Mouse (Mus musculus): ENCODE results near the gene Slc17a2. TPM values are rescaled to one million over a fixed set of nuclear protein-coding genes. Genes with fewer than 3 reads are reported as not detected.

The Slc17a2 gene
- polyA plus RNA-seq, 1 experiment from 2014 or later = not detected

GRCm38 (mm10) chr13:23820179-23820940 lies 13.6 kb downstream of the Slc17a2 start:
- Histone ChIP-seq H3K4me3 (no peak overlapping the region), H3K27ac (no peak overlapping the region), H3K36me3 (replicated peaks) (no peaks in the 10 kb centered on the region), H3K4me1 (no peaks in the 10 kb centered on the region), H3K9me3 (no peaks in the 10 kb centered on the region), H3K27me3 (ENCODE audit: poor library complexity, severe bottlenecking) (no peaks in the 10 kb centered on the region)
- DNase-seq (ENCODE audit: extremely low spot score, low spot score) = no peak
- WGBS = 74% methylated on average over 4 of the region's 4 CpGs

GRCm38 (mm10) chr13:23822213-23822612 lies 15.4 kb downstream of the Slc17a2 start:
- DNase-seq (ENCODE audit: extremely low spot score, low spot score) = no peak
- H3K36me3 ChIP-seq (replicated peaks) = no peaks in the 10 kb centered on the region
- no peaks in the 10 kb centered on the region for H3K9me3 ChIP-seq
- 87% methylated on average over 3 of the region's 3 CpGs for WGBS
- no peaks in the 10 kb centered on the region for H3K27me3 ChIP-seq (ENCODE audit: poor library complexity, severe bottlenecking)
- no peak overlapping the region for H3K4me3 ChIP-seq
- no peak overlapping the region for H3K27ac ChIP-seq
- H3K4me1 ChIP-seq = no peaks in the 10 kb centered on the region

- DNase-seq (ENCODE audit: extremely low spot score, low spot score) = no peak
- Histone ChIP-seq H3K36me3 (replicated peaks) (no peaks in the 10 kb centered on the region), H3K4me3 (no peak overlapping the region), H3K27ac (no peak overlapping the region), H3K9me3 (no peaks in the 10 kb centered on the region), H3K4me1 (no peaks in the 10 kb centered on the region), H3K27me3 (ENCODE audit: poor library complexity, severe bottlenecking) (no peaks in the 10 kb centered on the region)
- WGBS = 79% methylated on average over 3 of the region's 3 CpGs
These were observed 19.8 kb downstream of the Slc17a2 start for GRCm38 (mm10) chr13:23826606-23827005.

GRCm38 (mm10) chr13:23833053-23833452 lies 26.3 kb downstream of the Slc17a2 start:
- Histone ChIP-seq H3K36me3 (replicated peaks) (no peaks in the 10 kb centered on the region), H3K27ac (no peak overlapping the region), H3K4me3 (no peak overlapping the region), H3K27me3 (ENCODE audit: poor library complexity, severe bottlenecking) (no peaks in the 10 kb centered on the region), H3K9me3 (no peaks in the 10 kb centered on the region), H3K4me1 (0 out of 2 replicates have a peak, but pooled peaks cover 3% of the 10 kb centered on the region)
- peak; percentile 35 for DNase-seq (ENCODE audit: extremely low spot score, low spot score)
- WGBS = 20% methylated on average over 6 of the region's 6 CpGs

- Histone ChIP-seq H3K4me1 (0 out of 2 replicates have a peak, but pooled peaks cover 3% of the 10 kb centered on the region), H3K27me3 (ENCODE audit: poor library complexity, severe bottlenecking) (no peaks in the 10 kb centered on the region), H3K4me3 (no peak overlapping the region), H3K9me3 (no peaks in the 10 kb centered on the region), H3K27ac (no peak overlapping the region), H3K36me3 (replicated peaks) (no peaks in the 10 kb centered on the region)
- WGBS = 91% methylated on average over 5 of the region's 5 CpGs
- DNase-seq (ENCODE audit: extremely low spot score, low spot score) = no peak
These were observed 28.0 kb downstream of the Slc17a2 start for GRCm38 (mm10) chr13:23834836-23835235.

- Histone ChIP-seq H3K9me3 (no peaks in the 10 kb centered on the region), H3K4me1 (0 out of 2 replicates have a peak, but pooled peaks cover 3% of the 10 kb centered on the region), H3K27ac (no peak overlapping the region), H3K4me3 (no peak overlapping the region), H3K27me3 (ENCODE audit: poor library complexity, severe bottlenecking) (no peaks in the 10 kb centered on the region), H3K36me3 (replicated peaks) (no peaks in the 10 kb centered on the region)
- WGBS = 91% methylated on average over 5 of the region's 5 CpGs
- DNase-seq (ENCODE audit: extremely low spot score, low spot score) = no peak
These were observed 29.8 kb downstream of the Slc17a2 start for GRCm38 (mm10) chr13:23836630-23837029.

- no peaks in the 10 kb centered on the region for H3K4me1 ChIP-seq
- H3K27me3 ChIP-seq (ENCODE audit: poor library complexity, severe bottlenecking) = no peaks in the 10 kb centered on the region
- no peak within 1 kb of the TSS for H3K4me3 ChIP-seq
- H3K9me3 ChIP-seq = no peaks in the 10 kb centered on the region
- 86% methylated on average over 2 of the region's 2 CpGs for WGBS
- no peak within 1 kb of the TSS for H3K27ac ChIP-seq
- DNase-seq (ENCODE audit: extremely low spot score, low spot score) = no peak
- no peaks in the 10 kb centered on the region for H3K36me3 ChIP-seq (replicated peaks)
These were observed 32.5 kb downstream of the Slc17a2 start, which contains the start of gene Slc17a3 for GRCm38 (mm10) chr13:23839308-23839707. Slc17a3 (plus strand) TSS chr13:23839434.

GRCm38 (mm10) chr13:23845851-23846250 lies 39.1 kb downstream of the Slc17a2 start:
- Histone ChIP-seq H3K27me3 (ENCODE audit: poor library complexity, severe bottlenecking) (no peaks in the 10 kb centered on the region), H3K27ac (no peak overlapping the region), H3K4me3 (no peak overlapping the region), H3K36me3 (replicated peaks) (no peaks in the 10 kb centered on the region), H3K4me1 (no peaks in the 10 kb centered on the region; the same call in 1 of the 2 replicates), H3K9me3 (no peaks in the 10 kb centered on the region)
- no peak for DNase-seq (ENCODE audit: extremely low spot score, low spot score)
- 62% methylated on average over 4 of the region's 4 CpGs for WGBS

- no peaks in the 10 kb centered on the region for H3K27me3 ChIP-seq (ENCODE audit: poor library complexity, severe bottlenecking)
- no peak overlapping the region for H3K4me3 ChIP-seq
- H3K27ac ChIP-seq = no peak overlapping the region
- no peak for DNase-seq (ENCODE audit: extremely low spot score, low spot score)
- H3K9me3 ChIP-seq = no peaks in the 10 kb centered on the region
- WGBS = 85% methylated on average over 2 of the region's 2 CpGs
- no peaks in the 10 kb centered on the region for H3K36me3 ChIP-seq (replicated peaks)
- H3K4me1 ChIP-seq = no peaks in the 10 kb centered on the region; the same call in 1 of the 2 replicates
These were observed 42.5 kb downstream of the Slc17a2 start for GRCm38 (mm10) chr13:23849299-23849698.

GRCm38 (mm10) chr13:23856401-23856800 lies 49.6 kb downstream of the Slc17a2 start:
- no peaks in the 10 kb centered on the region for H3K36me3 ChIP-seq (replicated peaks)
- 77% methylated on average over 3 of the region's 3 CpGs for WGBS
- no peak for DNase-seq (ENCODE audit: extremely low spot score, low spot score)
- H3K4me3 ChIP-seq = no peak overlapping the region
- no peak overlapping the region for H3K27ac ChIP-seq
- no peaks in the 10 kb centered on the region for H3K27me3 ChIP-seq (ENCODE audit: poor library complexity, severe bottlenecking)
- H3K9me3 ChIP-seq = no peaks in the 10 kb centered on the region
- H3K4me1 ChIP-seq = no peaks in the 10 kb centered on the region

GRCm38 (mm10) chr13:23861815-23862214 lies 55.0 kb downstream of the Slc17a2 start:
- no peak for DNase-seq (ENCODE audit: extremely low spot score, low spot score)
- Histone ChIP-seq H3K27me3 (ENCODE audit: poor library complexity, severe bottlenecking) (no peaks in the 10 kb centered on the region), H3K4me3 (no peak overlapping the region), H3K27ac (no peak overlapping the region), H3K4me1 (no peaks in the 10 kb centered on the region), H3K36me3 (replicated peaks) (no peaks in the 10 kb centered on the region), H3K9me3 (no peaks in the 10 kb centered on the region)

- Histone ChIP-seq H3K27me3 (ENCODE audit: poor library complexity, severe bottlenecking) (no peaks in the 10 kb centered on the region), H3K27ac (no peak overlapping the region), H3K4me3 (no peak overlapping the region), H3K9me3 (no peaks in the 10 kb centered on the region), H3K36me3 (replicated peaks) (no peaks in the 10 kb centered on the region), H3K4me1 (no peaks in the 10 kb centered on the region)
- no peak for DNase-seq (ENCODE audit: extremely low spot score, low spot score)
- WGBS = 92% methylated on average over 9 of the region's 9 CpGs
These were observed 57.9 kb downstream of the Slc17a2 start for GRCm38 (mm10) chr13:23864711-23865110.

- 81% methylated on average over 9 of the region's 9 CpGs for WGBS
- Histone ChIP-seq H3K27me3 (ENCODE audit: poor library complexity, severe bottlenecking) (no peaks in the 10 kb centered on the region), H3K36me3 (replicated peaks) (no peaks in the 10 kb centered on the region), H3K27ac (no peak overlapping the region), H3K9me3 (no peaks in the 10 kb centered on the region), H3K4me3 (no peak overlapping the region), H3K4me1 (no peaks in the 10 kb centered on the region)
- DNase-seq (ENCODE audit: extremely low spot score, low spot score) = no peak
These were observed 59.4 kb downstream of the Slc17a2 start for GRCm38 (mm10) chr13:23866086-23866710.
